Mouse (Mus musculus) thymus, adult 2 months (tissue): ENCODE data around the gene Cd96.

ENCODE experiments used
- CTCF ChIP-seq: fragments of 200-500 bp; IDR thresholded peaks from 2 replicates; pipeline ENCODE4 v1.5.1; 2012; ENCODE audit warnings: mild to moderate bottlenecking, control low read depth, low read length, moderate library complexity, borderline replicate concordance; ENCODE audit not compliant: control insufficient read depth, poor library complexity, insufficient read depth; ENCODE audit errors: extremely low read depth
- POLR2A ChIP-seq: fragments of 200-500 bp; IDR thresholded peaks from 2 replicates; pipeline ENCODE4 v1.6.1; 2012; ENCODE audit warnings: mild to moderate bottlenecking, low read length, control low read depth, moderate library complexity; ENCODE audit not compliant: control insufficient read depth, poor library complexity, insufficient read depth; ENCODE audit errors: extremely low read depth

- TF ChIP-seq CTCF (no peak), POLR2A (no peak)
Observed at GRCm38 (mm10) chr16:46114727-46115126, 5.3 kb downstream of the Cd96 start.
